Mouse (Mus musculus) E14TG2a.4 (cell line): ENCODE measurements at regions not wholly inside any gene's neighbourhood (a gene's known extent, or its start where the extent isn't known, plus 50 kb on each side); places are given as distances from the start of the nearest gene placed in this dataset.

Experiments
- CTCF ChIP-seq: conservative IDR thresholded peaks from 2 replicates; pipeline ENCODE4 v1.5.1; 2014; ENCODE audit warnings: low read length
- NANOG ChIP-seq: IDR thresholded peaks from 2 replicates; pipeline ENCODE4 v1.6.1; 2014; ENCODE audit warnings: borderline replicate concordance, low read length, mixed read lengths
- POU5F1 ChIP-seq: IDR thresholded peaks from 2 replicates; pipeline ENCODE4 v1.6.1; 2014; ENCODE audit warnings: low read length, borderline replicate concordance

GRCm38 (mm10) chr2:50772101-50772500, 376.8 kb downstream of the Rnd3 start:
- TF ChIP-seq CTCF (no peak), NANOG (no peak), POU5F1 (no peak)
